Mouse (Mus musculus) gonadal fat pad, adult 2 months (tissue): ENCODE results near the gene Galnt6. TPM values are rescaled to one million over a fixed set of nuclear protein-coding genes. Genes with fewer than 3 reads are reported as not detected.

ENCODE experiments used
- DNase-seq: peaks from one replicate; pipeline ENCODE4 v3.0.0-alpha.2; 2012; ENCODE audit warnings: low read depth
- polyA plus RNA-seq: library from polyadenylated mRNA; depleted of rRNA; stranded (reverse); fragments of >200 nt; gene quantifications from 2 replicates; pipeline ENCODE4 v1.2.3, GENCODE M21; 2012

Galnt6 gene
- polyA plus RNA-seq, 1 experiment, result 3.7 TPM

- no peak for DNase-seq
These were observed 9.1 kb downstream of the Galnt6 start for GRCm38 (mm10) chr15:100720066-100720465.

GRCm38 (mm10) chr15:100719217-100719616 lies 10.0 kb downstream of the Galnt6 start:
- no peak for DNase-seq

- no peak for DNase-seq
These were observed 10.6 kb downstream of the Galnt6 start for GRCm38 (mm10) chr15:100718572-100718971.

GRCm38 (mm10) chr15:100717933-100718332 lies 11.2 kb downstream of the Galnt6 start:
- DNase-seq, result no peak

GRCm38 (mm10) chr15:100715399-100715993 lies 13.7 kb downstream of the Galnt6 start:
- DNase-seq, result no peak

GRCm38 (mm10) chr15:100714470-100714869 lies 14.7 kb downstream of the Galnt6 start:
- DNase-seq, result no peak

GRCm38 (mm10) chr15:100710838-100711237 lies 18.3 kb downstream of the Galnt6 start:
- no peak for DNase-seq

- no peak for DNase-seq
These were observed 20.6 kb downstream of the Galnt6 start for GRCm38 (mm10) chr15:100708433-100709078.

- no peak for DNase-seq
These were observed 22.9 kb downstream of the Galnt6 start for GRCm38 (mm10) chr15:100706226-100706625.

GRCm38 (mm10) chr15:100705376-100705775 lies 23.8 kb downstream of the Galnt6 start:
- no peak for DNase-seq

- no peak for DNase-seq
These were observed 25.3 kb downstream of the Galnt6 start for GRCm38 (mm10) chr15:100703913-100704312.

- DNase-seq, result no peak
These were observed 27.3 kb downstream of the Galnt6 start for GRCm38 (mm10) chr15:100701856-100702255.

- DNase-seq, result no peak
These were observed 28.1 kb downstream of the Galnt6 start for GRCm38 (mm10) chr15:100701108-100701507.

- no peak for DNase-seq
These were observed 28.8 kb downstream of the Galnt6 start for GRCm38 (mm10) chr15:100700424-100700823.

GRCm38 (mm10) chr15:100699386-100699785 lies 29.8 kb downstream of the Galnt6 start:
- no peak for DNase-seq

- DNase-seq, result no peak
These were observed 31.1 kb downstream of the Galnt6 start for GRCm38 (mm10) chr15:100698078-100698477.

- no peak for DNase-seq
These were observed 34.8 kb downstream of the Galnt6 start for GRCm38 (mm10) chr15:100694406-100694805.

- no peak for DNase-seq
These were observed 37.2 kb downstream of the Galnt6 start for GRCm38 (mm10) chr15:100691990-100692389.

GRCm38 (mm10) chr15:100687430-100687971 lies 41.7 kb downstream of the Galnt6 start, which contains the start of gene Cela1:
Cela1 (minus strand) TSS chr15:100687921.
- no peak for DNase-seq

GRCm38 (mm10) chr15:100686989-100687388 lies 42.2 kb downstream of the Galnt6 start:
- DNase-seq, result no peak

GRCm38 (mm10) chr15:100686434-100686833 lies 42.7 kb downstream of the Galnt6 start:
- DNase-seq, result no peak

GRCm38 (mm10) chr15:100685849-100686248 lies 43.3 kb downstream of the Galnt6 start:
- DNase-seq, result no peak

GRCm38 (mm10) chr15:100685255-100685654 lies 43.9 kb downstream of the Galnt6 start:
- DNase-seq, result no peak
